Mouse (Mus musculus): ENCODE measurements around the gene Aqp1. TPM values are rescaled to one million over a fixed set of nuclear protein-coding genes. Genes with fewer than 3 reads are reported as not detected.

The Aqp1 gene
- polyA plus RNA-seq, 3 experiments from 2014 or later, result not detected

GRCm38 (mm10) chr6:55357636-55358031 lies 21.4 kb downstream of the Aqp1 start:
- ATAC-seq, result no peak

GRCm38 (mm10) chr6:55358731-55359143 lies 22.5 kb downstream of the Aqp1 start:
- ATAC-seq, result no peak

DNA sequence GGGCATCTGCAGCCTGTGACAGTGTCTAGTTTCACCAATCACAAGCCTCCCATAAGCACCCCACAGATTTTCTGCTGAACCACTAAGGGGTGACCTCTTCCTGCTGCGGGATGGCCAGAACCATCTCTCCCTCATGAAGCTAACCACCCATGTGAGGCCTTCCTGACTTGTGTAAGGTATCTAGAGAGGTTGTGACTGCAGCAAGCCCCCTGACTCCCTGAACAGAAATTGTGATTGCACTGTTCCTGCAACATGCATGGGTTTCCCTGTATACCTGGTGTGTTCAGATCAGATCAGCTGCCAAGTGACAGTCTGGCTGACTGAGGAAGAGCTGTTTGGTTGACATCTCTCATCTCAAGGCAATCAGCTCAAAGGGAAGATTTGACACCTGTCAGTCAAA lies 26.4 kb downstream of the Aqp1 start:
- ATAC-seq, result no peak

- ATAC-seq, result no peak
These were observed 30.9 kb downstream of the Aqp1 start for GRCm38 (mm10) chr6:55367126-55367525.

DNA sequence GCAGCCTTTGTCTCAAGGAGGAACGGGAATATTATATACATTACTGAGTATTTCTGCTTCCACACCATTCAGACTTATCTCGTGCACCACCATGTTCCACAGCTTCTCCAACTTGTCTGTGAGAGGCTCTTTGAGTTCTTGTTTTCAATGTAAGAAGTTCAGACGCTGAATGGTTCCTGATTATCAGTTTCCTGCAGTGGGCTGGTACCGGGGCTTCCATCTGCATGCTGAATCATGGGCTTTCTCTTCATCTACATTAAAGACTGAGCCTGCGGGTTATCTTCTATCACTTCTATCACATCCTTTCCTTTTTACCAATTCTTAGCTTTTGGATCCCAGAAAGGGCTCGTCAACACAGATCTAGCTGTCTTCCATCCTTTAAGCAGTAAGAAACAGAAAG lies 34.6 kb downstream of the Aqp1 start:
- no peak for ATAC-seq

- ATAC-seq, result no peak
These were observed 39.8 kb downstream of the Aqp1 start, which contains the start of gene Ghrhr for GRCm38 (mm10) chr6:55376076-55376475. Gene Ghrhr, plus strand, starts transcription at chr6:55376295.

- ATAC-seq, result no peak
These were observed 40.3 kb downstream of the Aqp1 start for GRCm38 (mm10) chr6:55376511-55376910.

- no peak for ATAC-seq
These were observed 41.2 kb downstream of the Aqp1 start for GRCm38 (mm10) chr6:55377461-55377860.

DNA sequence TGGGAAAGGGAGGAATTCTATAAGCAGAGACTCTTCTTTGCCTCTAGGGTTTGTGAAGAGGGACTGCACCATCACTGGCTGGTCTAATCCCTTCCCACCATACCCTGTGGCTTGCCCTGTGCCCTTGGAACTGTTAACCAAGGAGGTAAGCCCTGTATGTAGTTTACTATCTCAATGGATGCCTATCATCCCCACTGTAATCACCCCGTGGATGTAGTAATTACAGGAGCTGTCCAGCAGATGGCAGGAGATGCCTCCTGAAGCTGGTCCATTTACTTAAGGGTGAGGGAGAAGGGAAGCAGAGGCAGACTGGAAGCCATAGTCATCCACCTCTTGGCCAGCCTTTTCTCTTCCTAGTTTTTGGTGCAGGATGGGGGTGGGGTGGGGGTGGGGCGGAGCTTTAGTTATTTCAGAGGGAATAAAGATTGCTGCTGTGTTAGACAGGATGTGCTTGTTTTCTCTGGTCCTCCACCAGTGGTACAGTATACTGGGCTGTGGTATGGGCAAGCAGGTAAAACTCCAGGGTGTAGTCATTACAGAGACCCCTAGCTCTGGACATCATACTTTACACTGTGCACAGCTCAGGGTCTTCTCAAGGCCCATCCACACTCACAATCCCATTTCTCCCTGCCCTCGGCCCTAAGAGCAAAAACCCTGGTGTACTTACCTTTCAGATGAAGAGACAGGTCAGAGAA lies 43.6 kb downstream of the Aqp1 start:
- ATAC-seq, result no peak

GRCm38 (mm10) chr6:55381966-55382365 lies 45.7 kb downstream of the Aqp1 start:
- ATAC-seq, result no peak

DNA sequence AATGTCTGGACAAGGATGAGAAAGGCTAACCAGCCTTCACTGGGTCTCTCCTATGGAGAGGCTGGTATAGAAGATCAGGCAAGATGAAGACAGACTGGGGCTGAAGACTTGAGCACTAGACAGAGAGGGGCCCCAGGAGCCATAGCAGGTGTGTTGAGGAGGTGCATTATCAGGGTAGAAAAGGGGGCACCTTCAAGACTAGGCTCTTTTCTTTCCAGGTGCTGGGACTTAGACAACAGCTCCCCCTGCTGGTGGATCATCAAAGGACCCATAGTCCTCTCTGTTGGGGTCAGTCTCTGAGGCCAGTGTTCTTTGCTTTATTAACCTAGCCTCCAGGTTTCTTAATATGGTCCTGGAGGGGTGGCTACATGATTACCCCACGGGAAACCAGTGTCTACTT lies 47.7 kb downstream of the Aqp1 start:
- no peak for ATAC-seq

DNA sequence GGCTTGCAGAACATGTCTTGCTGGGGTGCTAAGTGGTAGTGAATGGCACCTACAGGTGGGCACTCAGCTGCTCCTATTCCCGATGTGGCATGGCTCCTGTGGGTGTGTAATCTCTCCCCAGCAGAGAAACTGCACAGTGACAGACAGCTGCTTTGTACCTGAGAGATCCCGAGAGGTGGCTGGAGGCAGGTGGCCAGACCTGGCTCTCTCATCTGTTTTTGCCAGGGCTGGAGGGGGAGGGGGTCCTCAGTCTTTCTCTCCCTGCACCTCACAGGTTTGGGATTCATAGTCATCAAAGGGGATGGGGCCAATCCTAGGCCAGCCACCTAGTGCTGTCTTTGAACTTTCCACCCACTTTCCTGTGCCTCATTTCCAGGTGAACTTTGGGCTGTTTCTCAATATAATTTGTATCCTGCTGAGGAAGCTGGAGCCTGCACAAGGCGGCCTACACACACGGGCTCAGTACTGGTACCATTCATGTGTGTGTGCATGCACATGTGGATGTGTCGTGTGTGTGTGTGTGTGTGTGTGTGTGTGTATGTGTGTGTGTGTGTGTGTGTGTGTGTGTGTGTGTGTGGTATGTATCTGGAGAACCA lies 48.2 kb downstream of the Aqp1 start:
- ATAC-seq, result no peak

GRCm38 (mm10) chr6:55388546-55389169 lies 52.4 kb downstream of the Aqp1 start:
- ATAC-seq, result no peak

DNA sequence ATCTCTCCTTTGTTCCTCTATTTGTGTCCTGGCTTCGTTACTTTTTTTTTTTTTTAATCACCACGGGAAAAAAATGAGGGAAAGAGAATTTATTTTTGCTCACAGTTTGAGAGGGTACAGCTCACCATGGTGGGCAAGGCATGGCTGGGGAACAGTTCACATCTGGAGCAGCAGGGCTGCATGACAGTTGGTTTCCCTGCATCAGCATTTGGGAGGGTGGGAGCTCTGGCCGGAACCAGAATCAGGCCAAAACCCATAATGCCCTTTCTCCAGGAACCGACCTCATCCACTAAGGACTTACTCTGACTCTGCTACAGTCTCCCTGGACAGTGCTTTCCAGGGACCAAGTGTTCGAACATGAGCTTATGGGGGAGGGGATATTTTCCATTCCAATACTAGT lies 53.1 kb downstream of the Aqp1 start:
- no peak for ATAC-seq

GRCm38 (mm10) chr6:55391814-55392213 lies 55.6 kb downstream of the Aqp1 start:
- ATAC-seq, result no peak

GRCm38 (mm10) chr6:55392453-55392852 lies 56.2 kb downstream of the Aqp1 start:
- no peak for ATAC-seq

- no peak for ATAC-seq
These were observed 58.6 kb downstream of the Aqp1 start for GRCm38 (mm10) chr6:55394854-55395253.

DNA sequence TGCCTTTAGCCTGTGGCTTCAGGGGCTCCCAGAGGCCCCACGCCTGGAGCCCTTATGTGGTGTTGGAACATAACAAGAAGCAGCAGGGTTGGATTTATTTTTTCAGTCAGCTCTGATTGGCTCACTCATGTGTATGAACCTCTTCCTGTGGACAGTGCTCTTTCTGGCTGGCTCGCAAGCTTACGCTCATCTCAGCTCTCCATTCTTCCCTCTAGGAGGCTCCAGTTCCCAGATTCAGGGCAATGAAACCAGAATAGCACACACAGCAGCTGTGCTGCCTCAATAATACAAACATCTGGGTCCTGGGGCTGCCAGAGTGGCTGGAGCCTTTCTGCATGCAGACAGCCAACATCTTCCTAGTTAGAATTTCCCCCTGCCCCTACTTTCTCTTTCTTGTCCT lies 59.9 kb downstream of the Aqp1 start:
- ATAC-seq, result no peak

GRCm38 (mm10) chr6:55396622-55397041 lies 60.4 kb downstream of the Aqp1 start:
- ATAC-seq, result no peak

Other genes starting within 250 kb of the Aqp1 start
- not detected for gene Crhr2, start 203.4 kb upstream of the Aqp1 start, polyA plus RNA-seq (2017; shearing (Covaris generic))
- not detected for gene Inmt, start 161.4 kb upstream of the Aqp1 start, polyA plus RNA-seq (2017; shearing (Covaris generic))
- not detected for gene Mindy4, start 133.0 kb upstream of the Aqp1 start, polyA plus RNA-seq (2017; shearing (Covaris generic))
- not detected for gene Ghrhr, start 39.9 kb downstream of the Aqp1 start, polyA plus RNA-seq (2017; shearing (Covaris generic))
- gene Adcyap1r1, start 115.5 kb downstream of the Aqp1 start, polyA plus RNA-seq (2017; shearing (Covaris generic)), result not detected

All from inflammation-experienced regulatory T-cells, adult 6 months (primary cell).